Mouse (Mus musculus): ENCODE measurements around the gene Mrpl14. TPM values are rescaled to one million over a fixed set of nuclear protein-coding genes. Genes with fewer than 3 reads are reported as not detected.

The Mrpl14 gene
- polyA plus RNA-seq, 1 experiment from 2014 or later, result 126 TPM

DNA sequence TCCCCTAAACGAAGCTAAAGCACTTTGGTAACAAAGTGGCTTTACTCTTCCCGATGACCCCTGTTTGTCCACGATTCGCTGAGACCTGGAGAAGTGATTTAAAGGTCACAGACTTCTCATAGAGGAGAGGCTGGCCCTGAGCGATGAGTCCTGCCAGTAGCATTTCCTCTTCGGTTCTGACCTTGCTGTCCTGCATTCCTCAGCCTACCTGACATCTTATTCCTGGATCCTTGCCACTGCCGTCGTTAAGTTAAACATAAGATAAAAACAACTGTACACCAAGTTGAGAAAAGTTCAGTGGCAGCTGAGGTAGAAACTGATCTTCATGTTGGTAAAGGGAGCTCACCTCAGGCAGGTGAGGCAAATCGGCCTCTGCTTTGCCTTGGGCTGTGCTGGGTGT is 3.0 kb downstream of the Mrpl14 start:
- Histone ChIP-seq H3K27me3 (replicated peaks) (no peaks in the 10 kb centered on the region), H3K9ac (0 out of 2 replicates have a peak overlapping the region, but pooled peaks have one; percentile 61), H3K27ac (replicated peaks) (0 out of 2 replicates have a peak overlapping the region, but pooled peaks have one; percentile 20), H3K9me3 (no peaks in the 10 kb centered on the region), H3K4me2 (no peak overlapping the region), H3K4me1 (peaks cover 52% of the 10 kb centered on the region), H3K4me3 (no peak overlapping the region), H3K36me3 (no peaks in the 10 kb centered on the region)
- ATAC-seq (ENCODE audit: extremely low read depth, insufficient number of reproducible peaks, low FRiP score, low TSS enrichment), result no peak
- 58% methylated on average over 9 of the region's 9 CpGs for WGBS

DNA sequence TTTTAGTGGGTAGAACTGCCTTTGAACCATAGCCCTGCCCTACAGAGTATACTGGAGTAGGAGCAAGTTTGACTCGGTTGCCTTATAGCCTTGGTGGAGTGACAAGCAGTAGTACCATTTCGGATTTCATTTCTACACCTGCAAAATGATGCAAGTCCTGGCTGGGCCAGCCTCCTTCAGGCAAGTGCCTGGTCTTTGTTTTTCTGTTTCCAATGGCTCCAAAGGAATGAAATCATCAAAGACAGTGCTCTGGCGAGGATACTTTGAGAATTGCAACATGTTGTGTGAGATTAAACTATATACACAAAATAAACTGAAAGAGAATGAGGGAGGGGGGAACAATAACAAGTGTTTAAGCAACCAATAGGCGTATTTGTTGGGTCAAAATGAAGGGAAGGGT is 3.9 kb downstream of the Mrpl14 start:
- no peak overlapping the region for H3K4me2 ChIP-seq
- no peak for ATAC-seq (ENCODE audit: extremely low read depth, insufficient number of reproducible peaks, low FRiP score, low TSS enrichment)
- H3K36me3 ChIP-seq, result no peaks in the 10 kb centered on the region
- no peak overlapping the region for H3K27ac ChIP-seq (replicated peaks)
- H3K9ac ChIP-seq, result no peak overlapping the region
- no peaks in the 10 kb centered on the region for H3K9me3 ChIP-seq
- H3K4me1 ChIP-seq, result peaks cover 51% of the 10 kb centered on the region
- WGBS, result 84% methylated on average over 4 of the region's 4 CpGs
- no peaks in the 10 kb centered on the region for H3K27me3 ChIP-seq (replicated peaks)
- no peak overlapping the region for H3K4me3 ChIP-seq

DNA sequence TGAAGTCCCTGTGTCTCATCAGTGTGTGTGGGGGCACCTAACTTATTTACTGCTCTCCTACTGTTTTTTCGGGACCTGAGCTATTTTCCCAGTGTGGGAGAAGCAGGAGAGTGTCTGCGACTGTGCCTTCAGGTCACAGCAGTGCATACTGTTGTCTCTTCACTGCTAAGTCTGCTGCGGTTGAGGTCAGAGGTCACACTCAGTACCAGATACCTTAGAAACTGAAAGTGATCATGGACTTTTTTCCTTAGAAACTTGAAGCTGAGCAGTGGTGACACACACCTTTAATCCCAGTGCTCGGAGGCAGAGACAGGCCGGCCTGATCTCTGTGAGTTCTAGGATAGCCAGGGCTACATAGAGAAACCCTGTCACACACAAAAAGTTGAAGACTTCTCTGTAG is 6.0 kb downstream of the Mrpl14 start:
- no peaks in the 10 kb centered on the region for H3K27me3 ChIP-seq (replicated peaks)
- H3K36me3 ChIP-seq, result peaks cover 6% of the 10 kb centered on the region
- H3K9ac ChIP-seq, result no peak overlapping the region
- no peaks in the 10 kb centered on the region for H3K9me3 ChIP-seq
- WGBS, result 72% methylated on average over 5 of the region's 5 CpGs
- no peak overlapping the region for H3K4me3 ChIP-seq
- H3K4me2 ChIP-seq, result no peak overlapping the region
- H3K27ac ChIP-seq (replicated peaks), result no peak overlapping the region
- ATAC-seq (ENCODE audit: extremely low read depth, insufficient number of reproducible peaks, low FRiP score, low TSS enrichment), result no peak
- H3K4me1 ChIP-seq, result peaks cover 53% of the 10 kb centered on the region

DNA sequence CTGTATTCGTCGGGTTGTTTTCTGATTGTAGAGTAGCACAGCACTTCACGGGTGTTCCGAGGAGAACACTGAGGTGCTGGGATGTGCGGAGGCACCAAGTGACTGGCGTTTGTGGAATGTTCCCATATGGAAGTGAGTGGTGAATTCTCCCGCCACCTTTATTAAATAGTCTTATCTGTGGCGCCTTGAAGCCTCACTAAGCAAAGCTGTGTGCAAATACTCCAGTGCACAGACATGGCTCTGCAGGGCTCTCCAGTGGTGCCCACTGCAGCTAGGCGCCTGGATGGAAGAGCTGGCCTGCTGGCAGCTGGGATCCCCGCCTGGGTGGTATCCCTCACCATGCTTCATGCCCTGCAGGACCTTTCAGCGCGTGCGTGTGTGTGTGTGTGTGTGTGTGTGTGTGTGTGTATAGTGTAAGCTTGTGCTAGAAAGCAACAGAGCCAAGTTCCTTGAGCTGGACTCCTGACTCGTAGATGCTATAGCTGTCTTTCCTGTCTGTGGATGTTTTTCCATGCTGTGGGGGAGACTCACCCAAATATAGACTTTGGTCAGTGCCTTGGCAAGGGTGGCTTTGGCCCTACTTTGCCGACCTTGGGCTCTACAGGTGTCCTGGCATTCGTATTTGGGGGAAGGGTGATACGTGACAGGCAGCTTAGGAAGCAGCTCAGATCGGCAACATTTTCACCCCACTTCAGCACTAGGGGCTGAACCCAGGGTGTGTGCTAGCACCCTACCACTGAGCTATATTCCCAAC is 7.9 kb downstream of the Mrpl14 start:
- Histone ChIP-seq H3K9ac (peak overlapping the region; percentile 65), H3K9me3 (no peaks in the 10 kb centered on the region), H3K36me3 (peaks cover 18% of the 10 kb centered on the region), H3K4me1 (peaks cover 37% of the 10 kb centered on the region), H3K4me3 (no peak overlapping the region), H3K27me3 (replicated peaks) (no peaks in the 10 kb centered on the region), H3K4me2 (peak overlapping the region; percentile 27), H3K27ac (replicated peaks) (peak overlapping the region; percentile 36)
- ATAC-seq (ENCODE audit: extremely low read depth, insufficient number of reproducible peaks, low FRiP score, low TSS enrichment), result no peak
- 46% methylated on average over 18 of the region's 18 CpGs for WGBS

DNA sequence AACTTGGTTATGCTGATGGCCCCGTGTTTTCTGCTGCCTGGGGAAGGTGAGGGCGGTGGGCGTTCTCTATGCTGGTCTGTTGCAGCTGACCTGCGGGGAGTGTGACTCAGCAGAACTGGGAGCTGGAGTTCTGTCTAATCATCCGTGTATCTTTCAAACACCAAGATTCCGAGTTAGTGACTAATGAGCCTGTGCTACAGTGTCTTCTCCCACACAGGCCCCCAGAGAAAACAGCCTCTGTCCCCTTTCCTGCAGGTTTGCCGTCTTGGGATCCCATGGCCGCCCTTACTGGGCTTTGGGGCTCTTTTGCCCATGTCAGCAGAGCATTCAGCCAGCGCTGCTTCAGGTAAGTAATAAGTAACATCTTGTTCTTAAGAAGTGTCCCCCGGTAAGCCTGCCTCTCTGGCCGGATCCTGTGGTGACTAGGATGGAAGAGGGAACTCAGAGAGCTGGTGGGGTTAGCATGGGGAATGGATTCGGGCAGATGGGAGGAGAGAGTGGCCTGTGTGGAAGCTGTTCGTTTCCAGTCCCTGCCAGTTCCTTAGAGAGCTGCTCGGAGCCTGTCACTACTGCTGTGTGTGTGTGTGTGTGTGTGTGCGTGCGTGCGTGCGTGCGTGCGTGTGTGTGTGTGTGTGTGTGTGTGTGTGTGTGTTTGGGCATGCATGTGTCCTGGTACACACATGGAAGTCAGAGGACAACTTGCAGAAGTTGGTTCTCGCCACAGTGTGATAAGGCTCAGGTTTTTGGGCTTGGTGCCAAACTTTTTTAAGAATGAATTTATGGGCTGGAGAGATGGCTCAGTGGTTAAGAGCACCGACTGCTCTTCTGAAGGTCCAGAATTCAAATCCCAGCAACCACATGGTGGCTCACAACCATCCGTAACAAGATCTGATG is 9.4 kb downstream of the Mrpl14 start:
- no peaks in the 10 kb centered on the region for H3K9me3 ChIP-seq
- H3K27ac ChIP-seq (replicated peaks), result no peak overlapping the region
- H3K4me1 ChIP-seq, result peaks cover 36% of the 10 kb centered on the region
- WGBS, result 60% methylated on average over 23 of the region's 23 CpGs
- peak overlapping the region; percentile 41 for H3K9ac ChIP-seq
- H3K4me2 ChIP-seq, result no peak overlapping the region
- no peak overlapping the region for H3K4me3 ChIP-seq
- ATAC-seq (ENCODE audit: extremely low read depth, insufficient number of reproducible peaks, low FRiP score, low TSS enrichment), result no peak
- H3K27me3 ChIP-seq (replicated peaks), result no peaks in the 10 kb centered on the region
- peaks cover 22% of the 10 kb centered on the region for H3K36me3 ChIP-seq

DNA sequence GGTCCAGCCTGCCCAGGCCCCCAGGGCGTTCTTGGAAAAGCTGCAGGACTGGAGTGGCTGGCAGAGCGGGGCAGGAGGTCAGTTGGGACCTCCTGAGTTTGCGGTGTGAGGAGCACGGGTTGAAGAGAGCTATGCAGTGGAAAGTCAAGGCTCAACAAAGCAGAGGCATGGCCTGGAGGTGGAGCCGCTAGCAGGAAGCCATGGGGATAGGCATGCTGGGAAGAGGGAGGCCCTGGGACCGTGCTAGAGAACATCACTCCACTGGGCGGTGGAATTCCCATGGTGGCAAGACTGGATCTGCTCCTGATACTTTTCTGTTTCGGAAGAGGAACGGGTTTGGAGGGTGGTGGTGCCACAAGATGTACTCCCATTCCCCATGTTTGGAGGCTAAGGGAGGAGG is 10.9 kb downstream of the Mrpl14 start:
- no peaks in the 10 kb centered on the region for H3K9me3 ChIP-seq
- H3K4me3 ChIP-seq, result no peak overlapping the region
- H3K27ac ChIP-seq (replicated peaks), result no peak overlapping the region
- 91% methylated on average over 9 of the region's 9 CpGs for WGBS
- peaks cover 22% of the 10 kb centered on the region for H3K36me3 ChIP-seq
- no peak overlapping the region for H3K4me2 ChIP-seq
- no peaks in the 10 kb centered on the region for H3K27me3 ChIP-seq (replicated peaks)
- ATAC-seq (ENCODE audit: extremely low read depth, insufficient number of reproducible peaks, low FRiP score, low TSS enrichment), result no peak
- H3K4me1 ChIP-seq, result peaks cover 47% of the 10 kb centered on the region
- H3K9ac ChIP-seq, result no peak overlapping the region

DNA sequence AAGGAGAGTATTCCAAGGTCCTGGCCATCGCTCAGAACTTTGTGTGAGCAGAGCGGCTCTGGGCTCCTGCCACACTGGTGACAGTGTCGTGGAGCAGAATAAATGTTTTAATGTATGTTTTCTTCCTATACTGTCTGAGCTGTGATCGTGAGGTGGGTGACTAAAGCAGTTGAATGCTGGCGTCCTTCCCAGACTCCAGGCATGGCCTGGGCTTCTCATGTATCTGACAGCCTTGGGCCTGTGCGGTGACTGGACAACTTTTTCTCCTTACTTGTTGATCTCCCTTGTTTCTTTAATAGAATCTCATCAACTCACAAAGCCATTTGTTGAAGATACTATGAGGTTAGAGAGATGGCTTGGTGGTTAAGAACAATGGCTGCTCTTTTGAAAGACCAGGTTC is 12.2 kb downstream of the Mrpl14 start:
- no peak overlapping the region for H3K4me3 ChIP-seq
- peaks cover 39% of the 10 kb centered on the region for H3K4me1 ChIP-seq
- no peak for ATAC-seq (ENCODE audit: extremely low read depth, insufficient number of reproducible peaks, low FRiP score, low TSS enrichment)
- no peaks in the 10 kb centered on the region for H3K9me3 ChIP-seq
- peaks cover 22% of the 10 kb centered on the region for H3K36me3 ChIP-seq
- H3K27me3 ChIP-seq (replicated peaks), result no peaks in the 10 kb centered on the region
- WGBS, result 67% methylated on average over 6 of the region's 6 CpGs
- no peak overlapping the region for H3K4me2 ChIP-seq
- H3K9ac ChIP-seq, result no peak overlapping the region
- no peak overlapping the region for H3K27ac ChIP-seq (replicated peaks)

DNA sequence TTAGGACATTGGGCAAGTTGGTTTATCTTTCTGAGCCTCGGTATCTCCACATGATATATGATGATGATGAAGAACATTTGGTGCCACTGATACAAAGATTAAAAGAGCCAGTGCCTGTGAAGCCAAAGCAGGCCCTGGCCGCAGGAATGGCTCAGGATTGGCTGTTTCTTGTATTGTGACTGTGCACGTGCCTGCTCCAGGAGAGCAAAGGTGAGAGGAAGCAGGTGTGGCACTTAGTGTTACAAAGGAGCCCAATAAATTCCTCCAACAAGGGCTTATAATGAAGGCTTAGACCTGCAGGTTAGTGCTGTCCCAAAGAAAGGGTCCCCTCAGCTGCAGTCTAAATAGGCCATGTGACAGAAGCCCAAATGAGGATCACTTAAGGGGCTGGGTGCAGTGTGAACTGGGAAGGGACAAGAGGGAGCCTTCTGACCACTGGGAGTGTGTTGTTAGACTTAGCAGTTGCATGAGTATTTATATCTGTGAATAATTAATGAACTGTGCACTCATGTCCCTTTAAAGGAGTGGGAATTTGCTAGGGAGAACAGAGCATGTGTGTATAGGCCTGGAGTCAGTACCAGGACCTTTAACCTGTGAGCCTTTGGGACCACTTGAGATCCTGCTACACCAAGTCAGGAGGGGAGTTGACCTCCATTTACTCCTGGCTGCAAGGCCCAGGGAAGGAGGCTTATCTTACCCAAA is 13.1 kb downstream of the Mrpl14 start:
- ATAC-seq (ENCODE audit: extremely low read depth, insufficient number of reproducible peaks, low FRiP score, low TSS enrichment), result no peak
- H3K4me1 ChIP-seq, result peaks cover 31% of the 10 kb centered on the region

DNA sequence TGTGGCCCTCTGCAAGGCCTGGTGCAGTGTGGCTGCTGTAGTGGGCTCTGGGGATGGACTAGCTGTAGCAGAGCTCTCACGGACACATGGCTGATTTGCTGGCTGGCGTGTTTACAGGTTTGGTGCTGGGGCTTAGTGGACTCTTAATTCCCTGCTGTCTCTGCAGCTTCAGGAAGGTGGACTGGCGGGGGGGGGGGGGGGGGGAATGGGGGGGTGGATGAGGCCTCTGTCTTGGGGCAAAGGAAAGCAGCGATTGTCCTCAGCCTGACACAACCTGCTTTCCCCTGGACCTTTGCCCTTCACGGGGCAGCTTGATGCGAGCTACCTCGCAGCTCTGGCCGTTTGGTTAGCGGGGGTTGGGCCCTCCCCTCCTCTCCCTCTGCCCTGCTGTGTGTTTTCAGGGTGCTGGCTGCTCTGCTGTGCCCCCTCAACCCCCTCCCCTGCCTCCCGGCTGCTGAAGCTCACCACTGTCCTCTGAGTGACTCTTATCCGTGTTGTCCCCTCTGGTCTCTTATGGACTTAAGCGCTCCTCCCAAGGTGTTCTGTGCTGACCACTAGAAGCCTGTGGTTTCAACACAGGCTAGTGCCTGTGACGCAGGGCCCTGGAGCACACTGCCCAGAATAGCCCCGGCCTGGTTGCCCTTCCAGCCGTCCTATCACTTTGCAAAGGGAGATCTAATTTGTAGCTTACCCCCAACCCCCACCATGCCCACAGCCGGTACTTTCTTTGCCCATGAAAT is 14.5 kb downstream of the Mrpl14 start:
- H3K27me3 ChIP-seq (replicated peaks), result no peaks in the 10 kb centered on the region
- peak overlapping the region; percentile 63 for H3K9ac ChIP-seq
- H3K36me3 ChIP-seq, result peaks cover 22% of the 10 kb centered on the region
- peak overlapping the region; percentile 78 for H3K27ac ChIP-seq (replicated peaks)
- H3K4me3 ChIP-seq, result no peak overlapping the region
- 35% methylated on average over 9 of the region's 16 CpGs for WGBS
- no peaks in the 10 kb centered on the region for H3K9me3 ChIP-seq
- ATAC-seq (ENCODE audit: extremely low read depth, insufficient number of reproducible peaks, low FRiP score, low TSS enrichment), result no peak
- H3K4me1 ChIP-seq, result peaks cover 17% of the 10 kb centered on the region
- H3K4me2 ChIP-seq, result 0 out of 2 replicates have a peak overlapping the region, but pooled peaks have one; percentile 18

More for the DNA sequence above, 13.1 kb downstream of the Mrpl14 start:
- Histone ChIP-seq H3K9me3 (no peaks in the 10 kb centered on the region), H3K4me3 (no peak overlapping the region), H3K9ac (no peak overlapping the region), H3K4me2 (no peak overlapping the region), H3K27me3 (replicated peaks) (no peaks in the 10 kb centered on the region), H3K27ac (replicated peaks) (no peak overlapping the region), H3K36me3 (peaks cover 22% of the 10 kb centered on the region)
- 82% methylated on average over 3 of the region's 3 CpGs for WGBS

DNA sequence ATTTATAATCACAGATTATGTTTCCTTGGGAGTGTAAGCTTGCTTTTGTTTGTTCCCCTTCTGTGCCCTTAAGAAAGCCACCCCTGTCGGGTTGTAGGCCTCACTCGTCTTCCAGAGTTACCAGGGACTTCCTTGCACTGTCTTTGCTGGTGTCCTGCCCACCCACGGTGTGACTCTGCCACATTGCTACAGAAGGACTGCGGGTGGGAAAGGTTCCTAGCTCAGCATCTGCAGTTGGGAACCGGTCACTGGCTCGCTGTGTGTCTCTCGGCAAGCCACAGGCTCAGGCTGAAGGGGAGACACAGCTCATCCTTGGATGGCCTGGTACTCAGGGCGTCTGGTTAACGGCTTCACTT is 15.1 kb downstream of the Mrpl14 start:
- WGBS, result 61% methylated on average over 9 of the region's 9 CpGs
- ATAC-seq (ENCODE audit: extremely low read depth, insufficient number of reproducible peaks, low FRiP score, low TSS enrichment), result no peak
- Histone ChIP-seq H3K4me2 (no peak overlapping the region), H3K4me3 (no peak overlapping the region), H3K9ac (peak overlapping the region; percentile 63), H3K4me1 (peaks cover 14% of the 10 kb centered on the region), H3K27ac (replicated peaks) (peak overlapping the region; percentile 78), H3K27me3 (replicated peaks) (no peaks in the 10 kb centered on the region), H3K36me3 (peaks cover 22% of the 10 kb centered on the region), H3K9me3 (no peaks in the 10 kb centered on the region)

DNA sequence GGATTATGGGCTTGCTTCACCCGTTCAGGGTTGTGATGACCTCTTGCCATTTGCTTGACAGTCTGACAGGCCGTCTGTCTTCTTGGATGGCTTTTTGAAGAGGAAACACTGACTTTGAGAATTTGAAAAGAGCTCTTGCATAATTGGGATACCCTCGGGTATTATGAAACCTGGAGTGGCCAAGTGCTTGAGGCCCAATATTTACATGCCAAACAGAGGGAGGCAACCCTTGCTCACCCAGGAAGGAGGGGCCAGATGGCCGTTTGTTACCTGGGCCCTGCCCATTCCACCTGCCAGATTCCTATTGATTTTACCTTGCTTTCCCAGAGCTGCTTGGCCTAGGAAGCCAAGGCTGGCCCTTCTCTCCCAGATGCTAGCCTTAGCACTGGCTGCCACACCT is 16.1 kb downstream of the Mrpl14 start:
- 61% methylated on average over 4 of the region's 4 CpGs for WGBS
- Histone ChIP-seq H3K9ac (no peak overlapping the region), H3K4me3 (no peak overlapping the region), H3K27ac (replicated peaks) (no peak overlapping the region), H3K27me3 (replicated peaks) (no peaks in the 10 kb centered on the region), H3K4me1 (peaks cover 19% of the 10 kb centered on the region), H3K9me3 (no peaks in the 10 kb centered on the region), H3K4me2 (no peak overlapping the region), H3K36me3 (peaks cover 16% of the 10 kb centered on the region)
- ATAC-seq (ENCODE audit: extremely low read depth, insufficient number of reproducible peaks, low FRiP score, low TSS enrichment), result no peak

All from heart, embryonic 13.5 days (tissue).